20 mouse cellular contexts compared by ENCODE assay signal in genomic region chr4:105560055-105560454, GRCm38 (mm10).
DNase-seq lines count a peak whose midpoint lies in the region; ATAC-seq lines count a peak whose summit lies in the region.
"Had no signal": no experiment of that assay in that cellular context is flagged by ENCODE, and none has a peak within 500 bp of the region (broad histone marks: within the 10 kb centered on the region; RNA-seq: fewer than 3 reads in every experiment).

No protein-coding gene starts in this region.

- H3K27ac ChIP-seq in kidney, embryonic 16.5 days (ENCODE audit: low read length): no peak overlapping the region
- H3K27ac ChIP-seq in liver, embryonic 16.5 days (ENCODE audit: low read length): no peak overlapping the region
- no peak overlapping the region for H3K27ac ChIP-seq in liver, embryonic 12.5 days
- H3K27ac ChIP-seq: embryonic facial prominence, embryonic 12.5 days; forebrain, embryonic 12.5 days; heart, embryonic 10.5 days; hindbrain, embryonic 12.5 days had no signal

- no peaks in the 10 kb centered on the region for H3K4me1 ChIP-seq in kidney, embryonic 16.5 days (ENCODE audit: insufficient read depth, low read length)
- no peaks in the 10 kb centered on the region for H3K4me1 ChIP-seq in liver, embryonic 16.5 days (ENCODE audit: control insufficient read depth, low read depth, low read length)
- H3K4me1 ChIP-seq in liver, embryonic 12.5 days: no peaks in the 10 kb centered on the region
- H3K4me1 ChIP-seq: embryonic facial prominence, embryonic 12.5 days; forebrain, embryonic 12.5 days; heart, embryonic 10.5 days had no signal

- WGBS in kidney, embryonic 16.5 days: 23% methylated on average over 3 of the region's 3 CpGs
- 43% methylated on average over 3 of the region's 3 CpGs for WGBS in liver, embryonic 16.5 days (ENCODE audit: insufficient replicate concordance)
- WGBS in liver, embryonic 12.5 days (ENCODE audit: insufficient replicate concordance): 67% methylated on average over 3 of the region's 3 CpGs
- 28% methylated on average over 3 of the region's 3 CpGs for WGBS in large intestine, adult 2 months

- H3K36me3 ChIP-seq in kidney, embryonic 16.5 days (ENCODE audit: insufficient read depth, low read length): no peaks in the 10 kb centered on the region
- no peaks in the 10 kb centered on the region for H3K36me3 ChIP-seq in liver, embryonic 16.5 days (ENCODE audit: control insufficient read depth, insufficient read depth)
- no peaks in the 10 kb centered on the region for H3K36me3 ChIP-seq in liver, embryonic 12.5 days
- H3K36me3 ChIP-seq: embryonic facial prominence, embryonic 12.5 days; forebrain, embryonic 12.5 days; heart, embryonic 10.5 days; hindbrain, embryonic 12.5 days had no signal

- H3K4me2 ChIP-seq in kidney, embryonic 16.5 days (replicated peaks; ENCODE audit: low read depth, low read length): no peak overlapping the region
- no peak overlapping the region for H3K4me2 ChIP-seq in liver, embryonic 16.5 days (ENCODE audit: low read depth, low read length)
- H3K4me2 ChIP-seq in liver, embryonic 12.5 days: no peak overlapping the region
- H3K4me2 ChIP-seq: embryonic facial prominence, embryonic 12.5 days; forebrain, embryonic 12.5 days; hindbrain, embryonic 12.5 days had no signal

- ATAC-seq in kidney, embryonic 16.5 days (ENCODE audit: low FRiP score, low TSS enrichment): peak; percentile 51; the same call in 1 of the 2 replicates
- ATAC-seq in liver, embryonic 16.5 days (ENCODE audit: low read depth): peak; percentile 27; the same call in 1 of the 2 replicates
- no peak for ATAC-seq in liver, embryonic 12.5 days
- ATAC-seq: forebrain, embryonic 16.5 days had no signal

- H3K27me3 ChIP-seq in kidney, embryonic 16.5 days (ENCODE audit: insufficient read depth, low read length): no peaks in the 10 kb centered on the region
- H3K27me3 ChIP-seq in liver, embryonic 16.5 days (ENCODE audit: control insufficient read depth, insufficient read depth, low read depth, low read length): no peaks in the 10 kb centered on the region
- no peaks in the 10 kb centered on the region for H3K27me3 ChIP-seq in liver, embryonic 12.5 days (replicated peaks)
- H3K27me3 ChIP-seq: embryonic facial prominence, embryonic 12.5 days; forebrain, embryonic 12.5 days; hindbrain, embryonic 12.5 days had no signal

- H3K9me3 ChIP-seq in kidney, embryonic 16.5 days (ENCODE audit: low read length): no peaks in the 10 kb centered on the region; the same call in 1 of the 2 replicates
- no peaks in the 10 kb centered on the region for H3K9me3 ChIP-seq in liver, embryonic 16.5 days (replicated peaks; ENCODE audit: control insufficient read depth, low read length)
- no peaks in the 10 kb centered on the region for H3K9me3 ChIP-seq in liver, embryonic 12.5 days (replicated peaks)
- H3K9me3 ChIP-seq: embryonic facial prominence, embryonic 12.5 days; forebrain, embryonic 12.5 days; heart, embryonic 10.5 days; hindbrain, embryonic 12.5 days had no signal

- no peak overlapping the region for H3K4me3 ChIP-seq in kidney, embryonic 16.5 days (ENCODE audit: low read length)
- no peak overlapping the region for H3K4me3 ChIP-seq in liver, embryonic 16.5 days (ENCODE audit: low read depth, low read length)
- no peak overlapping the region for H3K4me3 ChIP-seq in liver, embryonic 12.5 days
- H3K4me3 ChIP-seq: embryonic facial prominence, embryonic 12.5 days; forebrain, embryonic 12.5 days; heart, embryonic 10.5 days; hindbrain, embryonic 12.5 days had no signal

- no peak overlapping the region for H3K9ac ChIP-seq in kidney, embryonic 16.5 days (replicated peaks; ENCODE audit: low read length)
- no peak overlapping the region for H3K9ac ChIP-seq in liver, embryonic 16.5 days (ENCODE audit: low read depth, low read length)
- H3K9ac ChIP-seq in liver, embryonic 12.5 days: no peak overlapping the region
- H3K9ac ChIP-seq: embryonic facial prominence, embryonic 12.5 days; forebrain, embryonic 12.5 days; hindbrain, embryonic 12.5 days had no signal

- no peak for DNase-seq in kidney, adult 9 months
- DNase-seq in large intestine, adult 2 months (ENCODE audit: low read depth, low spot score): peak; percentile 37
- DNase-seq in yolk sac, embryonic 10.5 days (ENCODE audit: low spot score): peak; percentile 48
- no peak for DNase-seq in embryo, embryonic 10.5 days (ENCODE audit: low spot score)
- DNase-seq: adrenal gland, adult 8-10 months; cerebellum, adult 2 months; cerebellum, postnatal 10 days; embryo, embryonic 11 days; gastrocnemius, postnatal 10 days; heart, adult 18-20 months; heart, postnatal 10 days; heart, postnatal 4 days had no signal

Comparison
In these comparisons a context has a peak if more than half of its experiments do, and no peak if none do; other contexts are left out.
1. DNase-seq: peak in large intestine, adult 2 months (single experiment) and yolk sac, embryonic 10.5 days (single experiment); none in kidney, adult 9 months (single experiment) and embryo, embryonic 10.5 days (single experiment).